In the genomic region with DNA sequence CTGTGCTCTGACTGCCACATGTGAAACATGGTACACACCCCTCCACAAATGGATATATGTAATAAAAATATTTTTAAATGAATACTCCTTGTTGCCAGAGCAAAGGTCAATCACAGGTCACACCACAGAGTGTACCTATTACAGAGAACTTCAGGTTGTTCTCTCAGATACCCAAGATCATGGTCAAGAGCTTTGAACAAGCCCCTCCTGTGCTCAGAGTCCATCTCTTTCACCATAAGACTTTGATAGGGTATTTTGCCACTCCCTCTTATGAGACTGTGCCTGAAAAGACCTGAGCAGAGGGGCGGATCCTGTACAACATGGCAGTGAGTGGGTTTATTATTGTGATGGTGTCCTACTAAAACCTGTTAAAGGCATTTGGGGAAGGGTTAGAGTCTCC, we compare ENCODE assay signal across 19 mouse cellular contexts.
DNase-seq lines count a peak whose midpoint lies in the region; ATAC-seq and TF ChIP-seq lines count a peak whose summit lies in the region.
"Had no signal": no experiment of that assay in that cellular context is flagged by ENCODE, and none has a peak within 500 bp of the region (broad histone marks: within the 10 kb centered on the region; RNA-seq: fewer than 3 reads in every experiment).

No protein-coding gene starts in this region.

- ATAC-seq in intestine, embryonic 15.5 days = peak; percentile 76
- ATAC-seq in intestine, postnatal 0 days = peak; percentile 60
- peak; percentile 61; the same call in 1 of the 2 replicates for ATAC-seq in stomach, postnatal 0 days (ENCODE audit: low FRiP score, low TSS enrichment)
- ATAC-seq: forebrain, embryonic 13.5 days; forebrain, embryonic 15.5 days; forebrain, postnatal 0 days had no signal

- no peak for TF ChIP-seq CTCF in intestine, postnatal 0 days (IDR thresholded peaks at IDR 0.05; ENCODE audit: low read depth)
- no peak for TF ChIP-seq CTCF in stomach, postnatal 0 days (IDR thresholded peaks at IDR 0.05; ENCODE audit: low read depth)

- no peaks in the 10 kb centered on the region for H3K36me3 ChIP-seq in intestine, embryonic 15.5 days
- no peaks in the 10 kb centered on the region for H3K36me3 ChIP-seq in intestine, postnatal 0 days (ENCODE audit: control insufficient read depth, insufficient read depth)
- no peaks in the 10 kb centered on the region for H3K36me3 ChIP-seq in stomach, postnatal 0 days (ENCODE audit: control insufficient read depth, insufficient read depth, low read length)
- H3K36me3 ChIP-seq: embryonic facial prominence, embryonic 10.5 days; embryonic facial prominence, embryonic 12.5 days; forebrain, embryonic 15.5 days had no signal

- H3K27ac ChIP-seq in brown adipose tissue, adult 24 weeks (replicated peaks; ENCODE audit: low read depth, low read length) = peak overlapping the region; percentile 100
- H3K27ac ChIP-seq in intestine, embryonic 15.5 days = no peak overlapping the region
- H3K27ac ChIP-seq in intestine, postnatal 0 days (ENCODE audit: low read depth, low read length) = no peak overlapping the region
- no peak overlapping the region; the same call in 1 of the 2 replicates for H3K27ac ChIP-seq in stomach, postnatal 0 days (replicated peaks)
- H3K27ac ChIP-seq: embryonic facial prominence, embryonic 10.5 days; embryonic facial prominence, embryonic 12.5 days; forebrain, embryonic 13.5 days; forebrain, embryonic 15.5 days had no signal

- no peaks in the 10 kb centered on the region for H3K9me3 ChIP-seq in intestine, embryonic 15.5 days
- no peaks in the 10 kb centered on the region for H3K9me3 ChIP-seq in intestine, postnatal 0 days (ENCODE audit: control insufficient read depth)
- no peaks in the 10 kb centered on the region for H3K9me3 ChIP-seq in stomach, postnatal 0 days (ENCODE audit: control insufficient read depth, low read length)
- H3K9me3 ChIP-seq: embryonic facial prominence, embryonic 10.5 days; embryonic facial prominence, embryonic 12.5 days; forebrain, embryonic 13.5 days; forebrain, embryonic 15.5 days had no signal

- no peak overlapping the region for H3K4me2 ChIP-seq in intestine, embryonic 15.5 days (replicated peaks)
- no peak overlapping the region for H3K4me2 ChIP-seq in intestine, postnatal 0 days (replicated peaks; ENCODE audit: low read depth)
- no peak overlapping the region for H3K4me2 ChIP-seq in stomach, postnatal 0 days (replicated peaks; ENCODE audit: low read depth)
- H3K4me2 ChIP-seq: embryonic facial prominence, embryonic 12.5 days; forebrain, embryonic 13.5 days; forebrain, embryonic 15.5 days had no signal

- H3K27me3 ChIP-seq in intestine, embryonic 15.5 days (replicated peaks) = no peaks in the 10 kb centered on the region
- H3K27me3 ChIP-seq in intestine, postnatal 0 days (replicated peaks; ENCODE audit: control insufficient read depth, insufficient read depth, low read length) = no peaks in the 10 kb centered on the region
- H3K27me3 ChIP-seq in stomach, postnatal 0 days (ENCODE audit: control insufficient read depth, insufficient read depth, low read length) = no peaks in the 10 kb centered on the region
- H3K27me3 ChIP-seq: embryonic facial prominence, embryonic 12.5 days; forebrain, embryonic 13.5 days; forebrain, embryonic 15.5 days had no signal

- no peak for DNase-seq in stomach, postnatal 0 days (ENCODE audit: low spot score)
- no peak for DNase-seq in kidney, adult 9 months
- no peak for DNase-seq in right cerebral cortex, adult 2 months (ENCODE audit: low spot score in 2 of 2)
- DNase-seq in adrenal gland, postnatal 10 days = no peak
- DNase-seq: adrenal gland, adult 8-10 months; adrenal gland, postnatal 25 days; cerebellum, adult 11-12 months; cerebellum, adult 2 months; cerebellum, adult 9-10 months; cerebellum, postnatal 10 days; cerebellum, postnatal 25 days; forebrain, postnatal 0 days had no signal

- no peak overlapping the region for H3K9ac ChIP-seq in intestine, embryonic 15.5 days
- no peak overlapping the region for H3K9ac ChIP-seq in intestine, postnatal 0 days (ENCODE audit: low read depth, low read length)
- no peak overlapping the region for H3K9ac ChIP-seq in stomach, postnatal 0 days (ENCODE audit: low read length)
- H3K9ac ChIP-seq: embryonic facial prominence, embryonic 12.5 days; forebrain, embryonic 13.5 days; forebrain, embryonic 15.5 days; forebrain, postnatal 0 days had no signal

- WGBS in intestine, embryonic 15.5 days = 81% methylated on average over 1 of the region's 1 CpGs
- WGBS in intestine, postnatal 0 days = 56% methylated on average over 1 of the region's 1 CpGs
- 73% methylated on average over 1 of the region's 1 CpGs for WGBS in stomach, postnatal 0 days

- H3K4me1 ChIP-seq in brown adipose tissue, adult 24 weeks (ENCODE audit: control insufficient read depth, insufficient read depth, insufficient read length, low read length) = peaks cover 7% of the 10 kb centered on the region; the same call in 1 of the 2 replicates
- H3K4me1 ChIP-seq in intestine, embryonic 15.5 days (replicated peaks) = no peaks in the 10 kb centered on the region
- no peaks in the 10 kb centered on the region; the same call in 1 of the 2 replicates for H3K4me1 ChIP-seq in intestine, postnatal 0 days (replicated peaks; ENCODE audit: control insufficient read depth, insufficient read depth, low read length)
- no peaks in the 10 kb centered on the region for H3K4me1 ChIP-seq in stomach, postnatal 0 days (replicated peaks; ENCODE audit: control insufficient read depth, insufficient read depth)
- H3K4me1 ChIP-seq: embryonic facial prominence, embryonic 10.5 days; embryonic facial prominence, embryonic 12.5 days had no signal

- H3K4me3 ChIP-seq in brown adipose tissue, adult 24 weeks (ENCODE audit: insufficient read depth, low read depth, low read length) = no peak overlapping the region
- H3K4me3 ChIP-seq in intestine, embryonic 15.5 days (replicated peaks) = no peak overlapping the region
- no peak overlapping the region for H3K4me3 ChIP-seq in intestine, postnatal 0 days (ENCODE audit: low read depth, low read length)
- no peak overlapping the region for H3K4me3 ChIP-seq in stomach, postnatal 0 days (ENCODE audit: low read depth, low read length)
- H3K4me3 ChIP-seq: embryonic facial prominence, embryonic 10.5 days; embryonic facial prominence, embryonic 12.5 days; forebrain, embryonic 13.5 days; forebrain, embryonic 15.5 days had no signal

- no peak for TF ChIP-seq EP300 in stomach, postnatal 0 days (optimal IDR thresholded peaks at IDR 0.05)
